Comparison of ENCODE assay signal across 8 mouse cellular contexts in genomic region chr16:10639111-10639889, GRCm38 (mm10).
DNase-seq lines count a peak whose midpoint lies in the region; ATAC-seq and TF ChIP-seq lines count a peak whose summit lies in the region.

No protein-coding gene starts in this region.

- TF ChIP-seq CTCF in liver, postnatal 0 days (IDR thresholded peaks at IDR 0.05; ENCODE audit: low read depth): no peak

- WGBS in heart, embryonic 12.5 days: 22% methylated on average over 13 of the region's 13 CpGs
- WGBS in intestine, embryonic 16.5 days: 63% methylated on average over 13 of the region's 13 CpGs
- WGBS in liver, postnatal 0 days (ENCODE audit: insufficient replicate concordance): 41% methylated on average over 13 of the region's 13 CpGs
- 85% methylated on average over 13 of the region's 13 CpGs for WGBS in hindbrain, embryonic 11.5 days

- no peaks in the 10 kb centered on the region for H3K36me3 ChIP-seq in heart, embryonic 12.5 days
- H3K36me3 ChIP-seq in intestine, embryonic 16.5 days (ENCODE audit: control insufficient read depth, insufficient read depth, low read length): no peaks in the 10 kb centered on the region
- no peaks in the 10 kb centered on the region; the same call in 1 of the 2 replicates for H3K36me3 ChIP-seq in liver, postnatal 0 days (replicated peaks; ENCODE audit: insufficient read depth, low read length)
- H3K36me3 ChIP-seq in hindbrain, embryonic 11.5 days (ENCODE audit: control insufficient read depth, insufficient read depth, low read length): no peaks in the 10 kb centered on the region

- no peak for DNase-seq in heart, postnatal 36 days
- no peak for DNase-seq in liver, postnatal 0 days
- DNase-seq in urinary bladder, postnatal 25 days (ENCODE audit: low spot score): no peak
- DNase-seq in right cerebral cortex, postnatal 10 days (ENCODE audit: low spot score in 2 of 2): no peak
- no peak for DNase-seq in hindbrain, embryonic 11.5 days (ENCODE audit: low spot score)

- H3K4me3 ChIP-seq in heart, embryonic 12.5 days: no peak overlapping the region
- no peak overlapping the region for H3K4me3 ChIP-seq in intestine, embryonic 16.5 days (ENCODE audit: low read length)
- H3K4me3 ChIP-seq in liver, postnatal 0 days (ENCODE audit: low read depth, low read length): no peak overlapping the region
- H3K4me3 ChIP-seq in hindbrain, embryonic 11.5 days (ENCODE audit: low read depth, low read length): no peak overlapping the region

- H3K9me3 ChIP-seq in heart, embryonic 12.5 days (replicated peaks): no peaks in the 10 kb centered on the region
- H3K9me3 ChIP-seq in intestine, embryonic 16.5 days (ENCODE audit: control insufficient read depth, low read length): no peaks in the 10 kb centered on the region
- no peaks in the 10 kb centered on the region for H3K9me3 ChIP-seq in liver, postnatal 0 days (ENCODE audit: low read length)
- no peaks in the 10 kb centered on the region for H3K9me3 ChIP-seq in hindbrain, embryonic 11.5 days (ENCODE audit: control insufficient read depth, low read length)

- no peak overlapping the region for H3K4me2 ChIP-seq in heart, embryonic 12.5 days
- H3K4me2 ChIP-seq in intestine, embryonic 16.5 days (ENCODE audit: low read depth, low read length): no peak overlapping the region
- no peak overlapping the region for H3K4me2 ChIP-seq in liver, postnatal 0 days (ENCODE audit: low read depth, low read length)
- no peak overlapping the region for H3K4me2 ChIP-seq in hindbrain, embryonic 11.5 days (replicated peaks; ENCODE audit: low read depth, low read length)

- no peak for TF ChIP-seq EP300 in liver, postnatal 0 days (IDR thresholded peaks at IDR 0.05; ENCODE audit: low read depth)

- H3K27me3 ChIP-seq in heart, embryonic 12.5 days (replicated peaks): no peaks in the 10 kb centered on the region
- no peaks in the 10 kb centered on the region for H3K27me3 ChIP-seq in intestine, embryonic 16.5 days (replicated peaks; ENCODE audit: control insufficient read depth, insufficient read depth, low read length)
- H3K27me3 ChIP-seq in liver, postnatal 0 days (ENCODE audit: insufficient read depth, low read length): no peaks in the 10 kb centered on the region
- no peaks in the 10 kb centered on the region for H3K27me3 ChIP-seq in hindbrain, embryonic 11.5 days (ENCODE audit: control insufficient read depth, insufficient read depth, low read length)

- peaks cover 45% of the 10 kb centered on the region for H3K4me1 ChIP-seq in heart, embryonic 12.5 days (replicated peaks)
- H3K4me1 ChIP-seq in intestine, embryonic 16.5 days (ENCODE audit: control insufficient read depth, insufficient read depth, low read length): peaks cover 18% of the 10 kb centered on the region; the same call in 1 of the 2 replicates
- peaks cover 13% of the 10 kb centered on the region for H3K4me1 ChIP-seq in liver, postnatal 0 days (ENCODE audit: insufficient read depth)
- H3K4me1 ChIP-seq in hindbrain, embryonic 11.5 days (replicated peaks; ENCODE audit: control insufficient read depth, insufficient read depth, low read length): no peaks in the 10 kb centered on the region

- intact Hi-C loops in heart, postnatal 36 days (cut with DNase I): no loop called here

- H3K27ac ChIP-seq in heart, embryonic 12.5 days (ENCODE audit: poor library complexity, severe bottlenecking): no peak overlapping the region
- no peak overlapping the region for H3K27ac ChIP-seq in intestine, embryonic 16.5 days (ENCODE audit: low read length)
- H3K27ac ChIP-seq in liver, postnatal 0 days (ENCODE audit: low read depth): no peak overlapping the region
- H3K27ac ChIP-seq in hindbrain, embryonic 11.5 days (ENCODE audit: low read depth, low read length): no peak overlapping the region

- H3K9ac ChIP-seq in heart, embryonic 12.5 days: 0 out of 2 replicates have a peak overlapping the region, but pooled peaks have one; percentile 44
- H3K9ac ChIP-seq in intestine, embryonic 16.5 days (ENCODE audit: low read depth, low read length): no peak overlapping the region
- H3K9ac ChIP-seq in liver, postnatal 0 days (replicated peaks): no peak overlapping the region; the same call in 1 of the 2 replicates
- H3K9ac ChIP-seq in hindbrain, embryonic 11.5 days (ENCODE audit: low read depth, low read length): no peak overlapping the region

- ATAC-seq in heart, embryonic 12.5 days (ENCODE audit: insufficient number of reproducible peaks, low FRiP score): peak; percentile 49; the same call in 1 of the 2 replicates
- ATAC-seq in CD4-positive, CD25-positive, alpha-beta regulatory T cell, adult 4 months: peak; percentile 74
- ATAC-seq in intestine, embryonic 16.5 days: peak; percentile 58
- peak; percentile 68 for ATAC-seq in liver, postnatal 0 days
- no peak for ATAC-seq in hindbrain, embryonic 11.5 days (ENCODE audit: low FRiP score)
